Mouse (Mus musculus) E14TG2a.4 (cell line): Measurements from ENCODE around the gene Rgs9.

ENCODE experiments used
- CTCF ChIP-seq: conservative IDR thresholded peaks from 2 replicates; pipeline ENCODE4 v1.5.1; 2014; ENCODE audit warnings: low read length
- POU5F1 ChIP-seq: IDR thresholded peaks from 2 replicates; pipeline ENCODE4 v1.6.1; 2014; ENCODE audit warnings: low read length, borderline replicate concordance

- TF ChIP-seq CTCF (no peak), POU5F1 (no peak)
These were observed 70.8 kb downstream of the Rgs9 start for GRCm38 (mm10) chr11:109227139-109227538.
